Mouse (Mus musculus) heart, postnatal 14 days (tissue): Measurements from ENCODE around the gene Fam173b. TPM values are rescaled to one million over a fixed set of nuclear protein-coding genes. Genes with fewer than 3 reads are reported as not detected.

ENCODE experiments used
- DNase-seq, 2 experiments: peaks; one replicate each; pipeline ENCODE4 v3.0.0; 2021 to 2022
- intact Hi-C: fragments of 180-260 bp; cut with DNase I; formaldehyde crosslinking; loops from one replicate; pipeline ENCODE4 v1.15.1; 2025
- total RNA-seq, 2 experiments: library from RNA; stranded (reverse); gene quantifications; 2 replicates each; pipeline ENCODE4 v1.2.3; 2021

Gene Fam173b
- total RNA-seq, 2 experiments from 2014 or later = 17.1 to 19.9 TPM

GRCm38 (mm10) chr15:31583304-31584085 lies 18.2 kb upstream of the Fam173b start:
- intact Hi-C loops = loop anchor here (10.0 kb wide), 1 partner anchor 129 kb away; the partner anchor contains the start of gene Ropn1l
- DNase-seq = no peak

- DNase-seq = no peak
- intact Hi-C loops = loop anchor here (5.0 to 10.0 kb wide), 3 partner anchors 53 to 130 kb away; partner anchors contain the start of genes March6 and Ropn1l
These were observed 16.4 kb upstream of the Fam173b start for GRCm38 (mm10) chr15:31585238-31585637.

- no peak for DNase-seq
- intact Hi-C loops = loop anchor here (1.0 to 10.0 kb wide), 5 partner anchors 54 to 271 kb away; partner anchors contain the start of genes March6 and Ropn1l
These were observed 15.6 kb upstream of the Fam173b start for GRCm38 (mm10) chr15:31586088-31586487.

- intact Hi-C loops = loop anchor here (1.0 to 10.0 kb wide), 5 partner anchors 54 to 272 kb away; partner anchors contain the start of genes March6 and Ropn1l
These were observed 15.1 kb upstream of the Fam173b start for GRCm38 (mm10) chr15:31586519-31586918.

GRCm38 (mm10) chr15:31587789-31588188 lies 13.9 kb upstream of the Fam173b start:
- intact Hi-C loops = loop anchor here (2.0 to 10.0 kb wide), 4 partner anchors 55 to 273 kb away; partner anchors contain the start of genes March6 and Ropn1l

More at GRCm38 (mm10) chr15:31586519-31586918, 15.1 kb upstream of the Fam173b start:
- peak; percentile 89 to 93 for DNase-seq

GRCm38 (mm10) chr15:31588989-31589640 lies 12.5 kb upstream of the Fam173b start:
- DNase-seq = no peak
- intact Hi-C loops = loop anchor here (5.0 to 10.0 kb wide), 3 partner anchors 57 to 134 kb away; partner anchors contain the start of genes March6 and Ropn1l

More at GRCm38 (mm10) chr15:31587789-31588188, 13.9 kb upstream of the Fam173b start:
- no peak for DNase-seq

GRCm38 (mm10) chr15:31590176-31590575 lies 11.5 kb upstream of the Fam173b start:
- intact Hi-C loops = no loop called here

GRCm38 (mm10) chr15:31592531-31592930 lies 9.1 kb upstream of the Fam173b start:
- no peak for DNase-seq
- intact Hi-C loops = no loop called here

More at GRCm38 (mm10) chr15:31590176-31590575, 11.5 kb upstream of the Fam173b start:
- DNase-seq = no peak

GRCm38 (mm10) chr15:31594260-31594659 lies 7.4 kb upstream of the Fam173b start:
- intact Hi-C loops = no loop called here
- no peak for DNase-seq

GRCm38 (mm10) chr15:31595651-31596050 lies 6.0 kb upstream of the Fam173b start:
- DNase-seq = no peak
- intact Hi-C loops = no loop called here

GRCm38 (mm10) chr15:31599834-31600233 lies 1.8 kb upstream of the Fam173b start:
- intact Hi-C loops = loop anchor here (5.0 to 10.0 kb wide), 2 partner anchors 233 to 645 kb away; partner anchors contain the start of genes Ankrd33b and Sema5a
- no peak for DNase-seq

- no peak for DNase-seq
- intact Hi-C loops = loop anchor here (5.0 to 10.0 kb wide), 2 partner anchors 234 to 644 kb away; partner anchors contain the start of genes Ankrd33b and Sema5a
These were observed 390 bp upstream of the Fam173b start for GRCm38 (mm10) chr15:31601279-31601645.

GRCm38 (mm10) chr15:31602426-31602825 lies 774 bp downstream of the Fam173b start:
- intact Hi-C loops = loop anchor here (5.0 to 10.0 kb wide), 2 partner anchors 235 to 642 kb away; partner anchors contain the start of genes Ankrd33b and Sema5a
- peak; percentile 29 to 48 for DNase-seq

- DNase-seq = no peak
- intact Hi-C loops = loop anchor here (5.0 to 10.0 kb wide), 2 partner anchors 236 to 642 kb away; partner anchors contain the start of genes Ankrd33b and Sema5a
These were observed 1.5 kb downstream of the Fam173b start for GRCm38 (mm10) chr15:31603113-31603512.

- intact Hi-C loops = loop anchor here (10.0 kb wide), 1 partner anchor 638 kb away; the partner anchor contains the start of gene Sema5a
- DNase-seq = no peak
These were observed 5.2 kb downstream of the Fam173b start for GRCm38 (mm10) chr15:31606821-31607220.

- intact Hi-C loops = loop anchor here (10.0 kb wide), 1 partner anchor 1124 kb away; no protein-coding TSS in a partner anchor
- DNase-seq = peak in 1 of 2 experiments; percentile 50
These were observed 9.4 kb downstream of the Fam173b start for GRCm38 (mm10) chr15:31611027-31611426.

- DNase-seq = no peak
- intact Hi-C loops = loop anchor here (10.0 kb wide), 1 partner anchor 1123 kb away; no protein-coding TSS in a partner anchor
These were observed 10.3 kb downstream of the Fam173b start for GRCm38 (mm10) chr15:31611976-31612375.

GRCm38 (mm10) chr15:31613826-31614453 lies 12.3 kb downstream of the Fam173b start:
- DNase-seq = no peak
- intact Hi-C loops = loop anchor here (10.0 kb wide), 1 partner anchor 1121 kb away; no protein-coding TSS in a partner anchor

- intact Hi-C loops = loop anchor here (10.0 kb wide), 1 partner anchor 1120 kb away; no protein-coding TSS in a partner anchor
- no peak for DNase-seq
These were observed 13.0 kb downstream of the Fam173b start for GRCm38 (mm10) chr15:31614666-31615065.

GRCm38 (mm10) chr15:31617261-31617660 lies 15.6 kb downstream of the Fam173b start:
- intact Hi-C loops = loop anchor here (10.0 kb wide), 1 partner anchor 1118 kb away; no protein-coding TSS in a partner anchor
- DNase-seq = no peak
